Mouse (Mus musculus): ENCODE results near the gene Olfr394. TPM values are rescaled to one million over a fixed set of nuclear protein-coding genes. Genes with fewer than 3 reads are reported as not detected.
"Not testable (repeated sequence)": the region's sequence is repeated elsewhere in the genome, so short reads cannot be mapped to it uniquely, and the experiment has no call there.

Gene Olfr394
- polyA plus RNA-seq (2012; fragmentation: generic; extraction: Trizol), result not detected

DNA sequence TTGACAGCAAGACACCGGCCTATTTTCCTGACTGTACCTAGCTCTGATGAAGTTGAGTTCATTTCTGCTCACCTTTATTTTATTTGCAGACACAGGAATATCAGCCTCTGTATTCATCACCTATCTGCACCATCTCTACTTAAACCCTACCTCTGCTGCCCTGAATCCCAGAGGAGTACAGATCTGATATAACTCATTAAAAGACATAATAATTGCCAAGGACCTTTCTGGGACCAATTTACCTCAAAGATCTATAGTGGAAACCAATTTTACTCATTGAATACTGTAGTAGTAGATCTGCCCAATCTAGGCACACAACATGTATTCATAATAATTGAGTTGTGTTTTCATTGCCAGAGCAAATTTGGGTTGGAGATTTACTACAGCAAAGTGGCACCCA lies at the start of gene Olfr394:
Gene Olfr394, minus strand, starts transcription at position 101 of the 400 bp plus-strand sequence.
- no peaks in the 10 kb centered on the region for H3K36me3 ChIP-seq (ENCODE audit: control insufficient read depth, insufficient read depth)
- no peak within 1 kb of the TSS for H3K4me3 ChIP-seq
- H3K27me3 ChIP-seq (ENCODE audit: control insufficient read depth, insufficient read depth, insufficient read length), result no peaks in the 10 kb centered on the region
- no peaks in the 10 kb centered on the region for H3K79me2 ChIP-seq (ENCODE audit: control insufficient read depth, insufficient read depth)
- no peak within 1 kb of the TSS for H3K4me2 ChIP-seq (ENCODE audit: low read depth)
- no peak for TF ChIP-seq CEBPB (IDR thresholded peaks at IDR 0.05; ENCODE audit: insufficient read depth, poor library complexity, severe bottlenecking)
- TF ChIP-seq MYOG (IDR thresholded peaks at IDR 0.05; ENCODE audit: control insufficient read depth in 1 of 3, insufficient read depth in 1 of 3, insufficient read length in 2 of 3, low read depth in 2 of 3), result no peak
- no peak for TF ChIP-seq POLR2AphosphoS2 (IDR thresholded peaks at IDR 0.05; ENCODE audit: insufficient read length, low read depth)
- TF ChIP-seq SRF (IDR thresholded peaks at IDR 0.05; ENCODE audit: control insufficient read depth, insufficient read length, low read depth), result no peak
- no peak for TF ChIP-seq E2F4 (IDR thresholded peaks at IDR 0.05; ENCODE audit: insufficient read depth)
- TF ChIP-seq USF1 (IDR thresholded peaks at IDR 0.05; ENCODE audit: low read depth), result no peak
- TF ChIP-seq TCF12 (IDR thresholded peaks at IDR 0.05; ENCODE audit: insufficient read depth, poor library complexity, severe bottlenecking), result no peak
- TF ChIP-seq MYOD1 (IDR thresholded peaks at IDR 0.05; ENCODE audit: control insufficient read depth in 1 of 3, insufficient read length in 2 of 3, low read depth in 2 of 3), result no peak
- TF ChIP-seq REST (IDR thresholded peaks at IDR 0.05; ENCODE audit: insufficient read depth, insufficient read length), result no peak
- H3ac ChIP-seq (ENCODE audit: control insufficient read depth, insufficient read length), result no peak within 1 kb of the TSS

GRCm38 (mm10) chr11:73936377-73936776 lies 45.8 kb upstream of the Olfr394 start, which contains the start of gene Olfr23:
Gene Olfr23, plus strand, starts transcription at chr11:73936677.
- TF ChIP-seq USF1 (IDR thresholded peaks at IDR 0.05; ENCODE audit: low read depth) (no peak), SRF (IDR thresholded peaks at IDR 0.05; ENCODE audit: control insufficient read depth, insufficient read length, low read depth) (no peak), TCF3 (IDR thresholded peaks at IDR 0.05; ENCODE audit: insufficient read length, low read depth) (no peak), MAX (IDR thresholded peaks at IDR 0.05; ENCODE audit: low read depth) (no peak), POLR2A (IDR thresholded peaks at IDR 0.05; ENCODE audit: insufficient read length, low read depth) (no peak), TCF12 (IDR thresholded peaks at IDR 0.05; ENCODE audit: insufficient read depth, poor library complexity, severe bottlenecking) (no peak), MYOD1 (IDR thresholded peaks at IDR 0.05; ENCODE audit: control insufficient read depth in 1 of 3, insufficient read length in 2 of 3, low read depth in 2 of 3) (no peak), E2F4 (IDR thresholded peaks at IDR 0.05; ENCODE audit: insufficient read depth) (no peak), MYOG (IDR thresholded peaks at IDR 0.05; ENCODE audit: control insufficient read depth in 1 of 3, insufficient read depth in 1 of 3, insufficient read length in 2 of 3, low read depth in 2 of 3) (no peak), CEBPB (IDR thresholded peaks at IDR 0.05; ENCODE audit: insufficient read depth, poor library complexity, severe bottlenecking) (no peak), POLR2AphosphoS2 (IDR thresholded peaks at IDR 0.05; ENCODE audit: insufficient read length, low read depth) (no peak), REST (IDR thresholded peaks at IDR 0.05; ENCODE audit: insufficient read depth, insufficient read length) (no peak)
- H3K4me2 ChIP-seq (ENCODE audit: low read depth), result no peak within 1 kb of the TSS
- no peak within 1 kb of the TSS for H3ac ChIP-seq (ENCODE audit: control insufficient read depth, insufficient read length)
- no peak within 1 kb of the TSS for H3K4me3 ChIP-seq
- no peaks in the 10 kb centered on the region for H3K36me3 ChIP-seq (ENCODE audit: control insufficient read depth, insufficient read depth)
- no peaks in the 10 kb centered on the region for H3K27me3 ChIP-seq (ENCODE audit: control insufficient read depth, insufficient read depth, insufficient read length)
- H3K79me2 ChIP-seq (ENCODE audit: control insufficient read depth, insufficient read depth), result no peaks in the 10 kb centered on the region

GRCm38 (mm10) chr11:73909199-73909598 lies 18.6 kb upstream of the Olfr394 start, which contains the start of gene Olfr395:
Gene Olfr395, minus strand, starts transcription at chr11:73909299.
- H3K4me2 ChIP-seq (ENCODE audit: low read depth); H3K36me3 ChIP-seq (ENCODE audit: control insufficient read depth, insufficient read depth); H3K27me3 ChIP-seq (ENCODE audit: control insufficient read depth, insufficient read depth, insufficient read length); H3ac ChIP-seq (ENCODE audit: control insufficient read depth, insufficient read length); H3K4me3 ChIP-seq; H3K79me2 ChIP-seq (ENCODE audit: control insufficient read depth, insufficient read depth): not testable (repeated sequence)

GRCm38 (mm10) chr11:73851354-73851753 lies 39.2 kb downstream of the Olfr394 start, which contains the start of gene Olfr393:
Gene Olfr393, minus strand, starts transcription at chr11:73851454.
- TF ChIP-seq E2F4 (IDR thresholded peaks at IDR 0.05; ENCODE audit: insufficient read depth) (no peak), POLR2A (IDR thresholded peaks at IDR 0.05; ENCODE audit: insufficient read length, low read depth) (no peak), TCF3 (IDR thresholded peaks at IDR 0.05; ENCODE audit: insufficient read length, low read depth) (no peak), REST (IDR thresholded peaks at IDR 0.05; ENCODE audit: insufficient read depth, insufficient read length) (no peak), TCF12 (IDR thresholded peaks at IDR 0.05; ENCODE audit: insufficient read depth, poor library complexity, severe bottlenecking) (no peak), POLR2AphosphoS2 (IDR thresholded peaks at IDR 0.05; ENCODE audit: insufficient read length, low read depth) (no peak), MYOG (IDR thresholded peaks at IDR 0.05; ENCODE audit: control insufficient read depth in 1 of 3, insufficient read depth in 1 of 3, insufficient read length in 2 of 3, low read depth in 2 of 3) (no peak), SRF (IDR thresholded peaks at IDR 0.05; ENCODE audit: control insufficient read depth, insufficient read length, low read depth) (no peak), MYOD1 (IDR thresholded peaks at IDR 0.05; ENCODE audit: control insufficient read depth in 1 of 3, insufficient read length in 2 of 3, low read depth in 2 of 3) (no peak), USF1 (IDR thresholded peaks at IDR 0.05; ENCODE audit: low read depth) (no peak), CEBPB (IDR thresholded peaks at IDR 0.05; ENCODE audit: insufficient read depth, poor library complexity, severe bottlenecking) (no peak), MAX (IDR thresholded peaks at IDR 0.05; ENCODE audit: low read depth) (no peak)
- H3K36me3 ChIP-seq (ENCODE audit: control insufficient read depth, insufficient read depth), result no peaks in the 10 kb centered on the region
- no peak within 1 kb of the TSS for H3ac ChIP-seq (ENCODE audit: control insufficient read depth, insufficient read length)
- H3K27me3 ChIP-seq (ENCODE audit: control insufficient read depth, insufficient read depth, insufficient read length), result no peaks in the 10 kb centered on the region
- H3K79me2 ChIP-seq (ENCODE audit: control insufficient read depth, insufficient read depth), result no peaks in the 10 kb centered on the region
- H3K4me2 ChIP-seq (ENCODE audit: low read depth), result no peak within 1 kb of the TSS
- H3K4me3 ChIP-seq, result no peak within 1 kb of the TSS

Other genes with a start within 250 kb of the Olfr394 start
- not detected for gene Zfp735, start 202.0 kb downstream of the Olfr394 start, polyA plus RNA-seq (2012; fragmentation: generic; extraction: Trizol)
- not detected for gene Olfr389, start 110.1 kb downstream of the Olfr394 start, polyA plus RNA-seq (2012; fragmentation: generic; extraction: Trizol)
- not detected for gene Olfr390, start 107.8 kb downstream of the Olfr394 start, polyA plus RNA-seq (2012; fragmentation: generic; extraction: Trizol)
- gene Olfr391-ps, start 87.7 kb downstream of the Olfr394 start, polyA plus RNA-seq (2012; fragmentation: generic; extraction: Trizol), result not detected
- gene Olfr392, start 73.7 kb downstream of the Olfr394 start, polyA plus RNA-seq (2012; fragmentation: generic; extraction: Trizol), result not detected
- not detected for gene Olfr393, start 39.3 kb downstream of the Olfr394 start, polyA plus RNA-seq (2012; fragmentation: generic; extraction: Trizol)
- not detected for gene Olfr395, start 18.5 kb upstream of the Olfr394 start, polyA plus RNA-seq (2012; fragmentation: generic; extraction: Trizol)
- gene Olfr23, start 45.9 kb upstream of the Olfr394 start, polyA plus RNA-seq (2012; fragmentation: generic; extraction: Trizol), result not detected
- not detected for gene Olfr397, start 70.0 kb upstream of the Olfr394 start, polyA plus RNA-seq (2012; fragmentation: generic; extraction: Trizol)
- not detected for gene Olfr398, start 99.6 kb upstream of the Olfr394 start, polyA plus RNA-seq (2012; fragmentation: generic; extraction: Trizol)
- gene Olfr139, start 165.8 kb upstream of the Olfr394 start, polyA plus RNA-seq (2012; fragmentation: generic; extraction: Trizol), result not detected
- gene Olfr399, start 165.8 kb upstream of the Olfr394 start, polyA plus RNA-seq (2012; fragmentation: generic; extraction: Trizol), result not detected
- gene Zfp616, start 179.2 kb upstream of the Olfr394 start, polyA plus RNA-seq (2012; fragmentation: generic; extraction: Trizol), result not detected
- gene Olfr401, start 222.9 kb upstream of the Olfr394 start, polyA plus RNA-seq (2012; fragmentation: generic; extraction: Trizol), result not detected

Data from myocyte (in vitro differentiated cells).